Mouse (Mus musculus): ENCODE data around the gene Rras.

Rras gene

DNA sequence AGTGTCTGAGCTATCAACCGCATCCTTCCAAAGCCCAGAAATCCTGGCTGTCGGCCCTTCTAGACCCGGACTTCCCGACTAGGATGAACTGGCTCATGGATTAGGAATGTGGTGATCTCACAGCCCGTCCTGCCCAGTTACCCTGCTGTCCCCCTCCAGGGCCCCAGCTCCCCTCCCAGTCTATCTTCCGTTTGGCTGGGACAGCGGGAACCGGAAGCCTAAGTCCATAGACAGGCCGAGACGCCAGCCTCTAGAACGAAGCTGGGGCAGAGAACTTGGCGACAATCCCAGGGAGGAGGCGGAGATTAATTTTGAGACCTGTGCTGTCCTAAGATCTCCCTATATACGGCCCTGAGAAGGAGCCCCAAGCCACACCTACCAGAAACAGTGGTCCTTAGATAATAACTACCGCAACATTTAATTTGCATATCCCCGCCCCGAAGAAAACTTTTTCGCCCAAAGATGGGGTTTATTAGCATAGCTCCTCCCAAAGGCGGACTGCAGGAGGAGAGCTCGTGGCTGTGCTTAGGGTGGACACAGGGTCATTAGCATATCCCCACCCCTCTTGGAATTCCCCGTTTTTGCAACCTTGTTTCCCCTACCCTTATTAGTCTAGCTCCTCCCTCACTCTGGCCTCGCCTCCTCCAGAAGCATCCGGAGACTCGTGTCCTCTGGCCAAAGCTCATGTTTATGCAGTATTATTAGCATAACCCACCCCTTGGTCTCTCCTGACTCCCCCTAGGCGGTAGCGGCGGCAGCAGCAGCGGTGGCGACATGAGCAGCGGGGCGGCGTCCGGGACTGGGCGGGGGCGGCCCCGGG, at the start of gene Rras:
Gene Rras (plus strand): TSS at position 720 of the 820 bp plus-strand sequence.
- peak; percentile 98 for DNase-seq (ENCODE audit: low read depth, low spot score)

DNA sequence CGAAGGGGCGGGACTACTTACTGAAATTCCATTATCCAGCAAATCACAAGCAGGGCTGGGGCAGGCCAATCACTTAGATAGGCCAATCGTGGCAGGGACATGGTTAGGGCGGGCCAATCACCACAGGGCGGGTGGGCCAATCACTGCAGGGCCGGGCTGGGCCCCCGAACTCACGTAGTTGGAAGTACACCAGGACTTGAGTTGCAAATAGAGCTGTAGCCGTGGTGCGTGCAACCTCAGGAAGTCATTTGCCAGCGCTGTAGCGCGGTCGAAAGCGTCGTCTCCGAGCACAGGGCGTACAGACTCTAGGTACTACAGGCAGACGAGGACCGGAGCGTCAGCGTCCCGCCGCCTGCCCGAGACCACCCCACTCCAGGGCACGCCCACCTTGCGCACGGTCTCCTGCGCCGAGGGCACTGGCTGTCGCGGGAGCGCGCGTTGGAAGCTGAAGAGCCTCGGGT, 47.5 kb upstream of the Rras start:
- DNase-seq (ENCODE audit: low read depth, low spot score), result peak; percentile 97

DNA sequence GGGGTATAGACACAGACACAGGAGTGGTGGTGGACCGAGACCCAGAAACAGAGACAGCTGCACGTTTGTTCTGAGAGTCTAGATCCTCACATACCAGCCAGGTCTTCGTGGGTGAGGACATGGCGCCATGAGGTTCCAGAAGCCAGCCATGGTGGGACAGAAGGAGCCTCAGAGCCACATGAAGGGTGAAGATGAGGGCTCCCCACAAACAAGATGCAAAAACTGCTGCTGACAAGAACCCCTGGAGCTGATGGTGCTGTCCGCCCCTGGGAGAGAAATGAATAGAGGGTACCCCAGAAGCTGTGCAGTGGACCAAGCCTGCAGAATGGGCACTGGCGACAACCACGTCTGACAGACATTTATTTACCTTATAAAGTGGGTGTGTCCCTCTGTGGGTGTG, 46.6 kb upstream of the Rras start:
- DNase-seq (ENCODE audit: low read depth, low spot score), result no peak

GRCm38 (mm10) chr7:44973415-44974130, 44.2 kb upstream of the Rras start:
- DNase-seq (ENCODE audit: low read depth, low spot score), result peak; percentile 47

DNA sequence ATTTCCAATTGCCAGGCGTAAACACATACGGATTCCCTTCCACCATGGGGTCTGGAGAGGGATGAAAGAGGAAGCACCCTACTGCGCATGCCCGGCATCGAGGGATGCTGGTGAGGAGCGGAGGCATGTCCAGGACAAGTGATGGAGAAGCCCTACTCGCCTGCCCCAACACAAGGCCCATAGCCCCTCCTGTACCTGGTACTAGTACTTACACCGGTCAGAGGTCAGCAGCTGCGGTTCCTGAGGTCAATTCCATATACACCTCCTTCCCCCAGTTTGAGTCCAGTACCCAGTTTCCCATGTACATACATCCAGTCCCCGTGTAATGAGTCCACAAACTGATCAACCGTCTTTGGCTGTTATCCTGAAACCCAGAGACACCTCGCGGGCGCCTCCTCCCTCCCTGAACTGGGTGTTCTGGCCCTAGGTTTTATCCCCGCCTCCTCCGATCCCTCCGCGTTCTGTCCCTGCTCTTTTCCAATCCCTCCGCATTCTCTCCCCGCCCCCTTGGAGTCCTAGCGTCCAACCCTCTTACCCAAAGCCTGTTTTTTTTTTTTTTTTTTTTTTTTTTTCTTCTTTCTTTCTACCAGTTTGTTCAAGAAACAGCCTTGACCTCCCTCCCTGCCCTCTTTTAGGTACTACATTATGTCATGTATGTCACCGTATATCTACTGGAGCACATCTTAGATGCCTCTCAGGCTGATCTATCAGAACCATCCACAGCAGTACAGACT, 43.2 kb upstream of the Rras start, which contains the start of gene Cpt1c:
Gene Cpt1c (minus strand): TSS at position 469 of the 734 bp plus-strand sequence.
- DNase-seq (ENCODE audit: low read depth, low spot score), result peak; percentile 98

- DNase-seq (ENCODE audit: low read depth, low spot score), result no peak
Measured at GRCm38 (mm10) chr7:44975117-44975419, 42.7 kb upstream of the Rras start.

DNA sequence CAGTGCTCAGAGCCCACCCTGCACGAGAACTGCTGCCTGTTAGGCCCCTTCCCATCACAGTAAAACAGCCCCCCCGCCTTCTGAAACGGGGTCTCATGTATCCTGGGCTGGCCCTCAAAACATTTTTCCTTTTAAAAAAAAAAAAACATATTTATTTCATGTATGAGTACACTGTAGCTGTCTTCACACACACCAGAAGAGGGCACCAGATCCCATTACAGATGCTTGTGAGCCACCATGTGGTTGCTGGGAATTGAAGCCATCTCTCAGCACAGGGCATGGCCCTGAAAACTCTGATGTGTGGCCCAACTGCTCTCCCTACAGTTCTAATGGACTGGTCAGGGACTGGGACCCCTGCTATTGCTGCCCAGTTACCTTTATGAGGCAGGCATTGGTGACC, 39.5 kb upstream of the Rras start:
- no peak for DNase-seq (ENCODE audit: low read depth, low spot score)

DNA sequence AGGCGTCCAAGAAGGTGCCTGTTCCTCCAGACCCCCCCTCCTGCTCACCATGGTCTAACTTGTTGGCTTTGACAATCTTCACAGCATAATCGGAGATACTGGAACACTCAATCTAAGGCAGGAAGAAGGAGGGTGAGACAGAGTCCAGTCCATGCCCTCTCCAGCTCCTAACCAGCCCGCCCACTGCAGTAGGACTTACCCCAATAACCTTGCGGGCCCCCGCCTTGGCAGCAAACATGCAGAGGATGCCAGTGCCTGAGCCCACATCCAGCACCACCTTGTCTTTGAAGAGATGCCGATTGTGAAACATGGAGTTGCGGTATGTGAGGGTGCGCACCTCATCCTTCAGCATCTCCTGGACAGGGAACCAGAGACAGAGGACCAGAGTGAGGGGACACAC, 36.2 kb upstream of the Rras start:
- DNase-seq (ENCODE audit: low read depth, low spot score), result no peak

DNA sequence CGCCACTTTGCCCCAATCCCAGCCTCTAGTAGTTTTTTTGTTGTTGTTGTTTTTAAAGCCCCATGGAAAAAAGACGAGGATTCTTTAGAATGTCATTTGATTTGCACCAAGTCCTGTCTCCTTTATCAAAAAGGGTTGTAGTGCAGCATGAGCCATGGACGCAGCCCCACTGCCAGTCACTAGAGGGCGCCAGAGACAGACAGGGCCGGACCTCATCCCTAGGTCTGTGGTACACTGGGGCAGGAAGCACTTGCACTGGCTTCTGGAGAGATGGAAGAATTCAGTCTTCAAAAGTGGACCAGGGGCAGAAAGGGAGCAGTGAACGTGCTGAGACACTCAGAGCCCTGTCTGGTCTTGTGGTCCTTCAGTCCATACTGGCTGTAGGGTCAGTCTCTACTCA, 34.7 kb upstream of the Rras start:
- peak; percentile 84 for DNase-seq (ENCODE audit: low read depth, low spot score)

GRCm38 (mm10) chr7:44983944-44984832, 33.6 kb upstream of the Rras start:
- DNase-seq (ENCODE audit: low read depth, low spot score), result no peak

DNA sequence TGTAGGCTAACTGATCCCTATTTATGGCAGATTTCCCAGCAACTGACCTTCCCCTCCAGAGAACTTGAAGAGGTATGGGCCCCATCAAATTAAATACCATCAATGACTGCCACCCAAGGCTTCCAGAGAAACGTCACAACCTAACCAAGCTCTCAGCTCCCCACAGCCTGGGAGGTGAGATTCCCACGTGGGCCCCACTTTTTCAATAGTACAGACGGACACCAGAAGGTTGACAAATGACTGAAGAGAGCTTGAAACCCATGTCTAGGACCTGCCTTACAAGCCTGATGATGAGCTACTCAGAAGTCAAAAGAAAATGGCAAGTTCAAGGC, 33.0 kb upstream of the Rras start:
- no peak for DNase-seq (ENCODE audit: low read depth, low spot score)

DNA sequence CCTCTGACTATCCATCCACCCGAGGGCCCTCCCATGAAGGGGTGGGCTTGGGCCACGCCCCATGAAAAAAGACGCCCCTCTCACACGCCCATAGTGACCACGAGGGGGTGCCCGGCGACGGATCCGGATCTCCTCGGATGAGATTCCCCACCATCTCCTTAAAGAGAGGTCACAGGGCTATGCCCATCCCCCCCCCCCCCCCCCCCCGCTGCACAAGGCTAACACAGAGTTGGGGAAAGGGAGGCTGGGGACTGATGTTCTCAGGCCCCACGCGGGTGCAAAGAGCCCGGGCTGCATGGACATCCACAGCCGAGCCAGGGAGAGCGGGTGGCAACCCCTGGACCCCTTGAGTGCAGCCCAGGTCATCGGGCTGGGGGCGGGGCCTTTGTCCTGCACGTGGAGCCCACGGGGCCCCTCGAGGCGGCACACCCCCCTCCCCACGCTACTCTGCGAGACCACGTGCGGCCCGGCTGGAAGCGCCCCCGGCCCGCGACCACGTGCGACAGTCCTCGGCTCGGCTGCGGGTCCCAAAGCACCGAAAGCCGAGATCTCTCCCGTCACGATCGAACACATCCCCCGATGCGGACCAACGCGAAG, 32.1 kb upstream of the Rras start:
- peak; percentile 64 for DNase-seq (ENCODE audit: low read depth, low spot score)

- DNase-seq (ENCODE audit: low read depth, low spot score), result peak; percentile 100
Measured at GRCm38 (mm10) chr7:44986192-44986878, 31.4 kb upstream of the Rras start, which contains the start of gene Prmt1. Prmt1 (minus strand) TSS chr7:44986568.

DNA sequence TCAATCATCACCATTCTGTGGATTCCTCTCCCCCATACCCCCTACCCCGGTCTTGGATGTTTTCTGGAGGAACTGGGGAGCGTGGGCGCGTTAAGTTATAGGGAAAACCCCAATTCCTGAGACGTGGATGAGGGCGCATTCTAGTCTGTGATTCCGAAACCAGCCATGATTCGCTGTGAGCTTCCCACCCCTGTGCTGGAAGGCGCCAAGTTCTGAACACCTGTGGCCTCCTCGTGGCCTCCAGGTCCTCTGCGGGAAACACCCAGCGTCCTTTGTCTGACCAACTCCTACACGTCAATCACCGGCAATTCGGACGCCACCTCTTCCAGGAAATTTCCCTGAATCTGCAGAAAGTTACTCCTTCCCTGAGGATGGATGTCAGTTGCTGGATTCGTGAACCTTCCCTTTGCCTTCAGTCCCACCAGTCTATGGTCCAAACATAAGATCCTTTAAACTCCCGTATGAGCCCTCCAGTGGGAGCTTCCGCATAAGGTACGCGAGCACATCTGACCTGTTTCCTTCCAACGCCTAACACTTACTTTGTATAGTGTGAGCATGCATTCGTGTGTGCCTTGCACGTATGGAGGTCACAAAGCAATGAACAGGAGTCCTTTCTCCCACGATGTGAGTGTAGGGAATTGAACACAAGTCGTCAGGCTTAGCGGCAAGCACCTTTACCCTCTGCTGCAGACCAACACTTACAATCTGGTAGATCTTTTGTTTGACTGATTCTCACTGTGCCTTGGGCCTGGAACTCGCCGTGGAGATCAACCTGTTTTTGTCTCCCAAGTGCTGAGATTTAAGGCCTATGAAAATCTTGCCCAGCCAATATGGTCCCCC, 30.7 kb upstream of the Rras start:
- no peak for DNase-seq (ENCODE audit: low read depth, low spot score)

- DNase-seq (ENCODE audit: low read depth, low spot score), result no peak
Measured at GRCm38 (mm10) chr7:44996672-44997071, 21.1 kb upstream of the Rras start.

- peak; percentile 99 for DNase-seq (ENCODE audit: low read depth, low spot score)
Measured at GRCm38 (mm10) chr7:44997231-44997939, 20.4 kb upstream of the Rras start, which contains the start of gene Irf3. Irf3 (plus strand) TSS chr7:44997648.

DNA sequence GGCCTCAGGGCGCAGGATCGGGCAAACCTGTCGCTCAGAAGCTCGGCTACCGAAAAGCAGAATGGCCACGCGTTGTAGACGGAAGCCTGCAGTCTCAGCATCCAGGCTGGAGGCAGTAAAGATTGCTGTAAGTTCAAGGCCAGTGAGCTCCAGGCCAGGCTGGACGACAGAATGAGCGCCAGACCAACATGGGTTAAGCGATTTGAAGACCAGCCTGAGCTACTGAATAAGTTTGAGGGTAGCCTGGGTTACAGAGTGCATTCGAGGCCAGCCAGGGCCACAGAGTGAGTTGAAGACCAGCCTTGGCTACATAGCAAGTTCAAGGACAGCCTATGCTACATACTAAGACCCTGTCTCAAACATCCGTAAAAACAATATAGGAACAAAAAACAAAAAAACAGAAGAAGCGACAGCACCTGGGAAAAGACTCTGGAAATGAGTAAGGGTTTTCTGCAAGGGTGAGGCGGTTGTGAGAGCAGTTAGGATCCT, 19.8 kb upstream of the Rras start:
- no peak for DNase-seq (ENCODE audit: low read depth, low spot score)

DNA sequence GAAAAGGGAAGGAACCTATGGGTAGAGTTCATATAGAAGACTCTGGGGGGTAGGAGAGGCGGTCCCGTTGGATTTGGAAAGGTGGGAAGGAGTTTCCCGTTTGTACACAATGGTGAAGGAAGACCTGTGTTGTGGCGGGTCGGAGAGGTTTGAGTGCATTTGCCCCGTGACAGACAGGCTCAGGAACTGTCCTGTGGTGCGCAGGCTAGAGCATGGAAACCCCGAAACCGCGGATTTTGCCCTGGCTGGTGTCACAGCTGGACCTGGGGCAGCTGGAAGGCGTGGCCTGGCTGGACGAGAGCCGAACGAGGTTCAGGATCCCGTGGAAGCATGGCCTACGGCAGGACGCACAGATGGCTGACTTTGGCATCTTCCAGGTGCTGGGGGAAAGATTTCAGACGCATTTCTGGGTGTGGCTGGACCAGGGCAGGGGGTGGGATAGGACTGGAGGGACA, 19.2 kb upstream of the Rras start, which contains the start of gene Bcl2l12:
Gene Bcl2l12 (minus strand): TSS at position 212 of the 455 bp plus-strand sequence.
- DNase-seq (ENCODE audit: low read depth, low spot score), result peak; percentile 48
